Mouse (Mus musculus) mesoderm, embryonic 11.5 days (tissue): Measurements from ENCODE around the gene Syna.

Source experiments
- DNase-seq: peaks from one replicate; pipeline ENCODE4 v3.0.0-alpha.2; 2012; ENCODE audit warnings: low read depth, low spot score

Gene Syna

DNA sequence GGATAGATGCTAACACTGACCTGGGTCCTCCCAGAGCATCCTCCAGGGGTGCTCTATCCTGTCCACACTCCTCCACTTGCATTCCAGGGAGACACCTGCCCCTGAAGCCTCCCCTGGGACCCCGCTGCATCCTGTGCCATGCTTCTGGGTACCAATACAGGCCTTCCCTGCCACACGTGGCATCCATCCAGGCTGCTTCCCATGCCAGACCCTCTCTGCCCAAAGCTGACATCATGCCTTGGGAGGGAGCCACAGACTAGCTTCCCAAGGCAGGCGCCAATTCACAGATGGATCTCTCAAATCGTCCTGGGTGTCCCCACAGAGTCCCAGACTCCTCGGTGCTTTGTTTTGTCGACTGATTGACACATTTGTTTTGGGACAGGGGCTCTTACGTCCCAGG lies 29.1 kb downstream of the Syna start:
- DNase-seq = no peak

- no peak for DNase-seq
These were observed 31.5 kb downstream of the Syna start for GRCm38 (mm10) chr5:134528488-134528887.

- no peak for DNase-seq
These were observed 33.8 kb downstream of the Syna start for GRCm38 (mm10) chr5:134525971-134526711.

- DNase-seq = no peak
These were observed 36.2 kb downstream of the Syna start for GRCm38 (mm10) chr5:134523728-134524127.

- no peak for DNase-seq
These were observed 37.4 kb downstream of the Syna start for GRCm38 (mm10) chr5:134522524-134522923.

DNA sequence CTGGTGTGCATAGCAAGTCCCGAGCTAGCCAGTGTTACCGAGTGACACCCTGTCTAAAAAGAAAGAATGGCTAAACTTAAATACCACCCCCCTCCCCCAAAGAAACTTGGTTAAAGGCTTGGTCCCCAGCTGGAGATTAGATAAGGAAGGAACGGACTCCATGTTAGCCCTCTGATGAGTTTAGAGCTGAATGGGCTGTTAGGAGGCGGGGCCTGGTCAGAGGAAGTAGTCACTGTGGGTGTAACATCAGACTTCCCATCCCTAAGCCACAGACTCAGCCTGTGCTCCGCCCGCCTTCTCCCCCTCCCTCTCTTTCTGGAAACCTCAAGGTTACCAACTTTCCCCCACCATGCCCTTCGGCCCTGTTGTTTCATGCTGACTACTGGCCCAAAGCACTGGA lies 38.2 kb downstream of the Syna start:
- no peak for DNase-seq

DNA sequence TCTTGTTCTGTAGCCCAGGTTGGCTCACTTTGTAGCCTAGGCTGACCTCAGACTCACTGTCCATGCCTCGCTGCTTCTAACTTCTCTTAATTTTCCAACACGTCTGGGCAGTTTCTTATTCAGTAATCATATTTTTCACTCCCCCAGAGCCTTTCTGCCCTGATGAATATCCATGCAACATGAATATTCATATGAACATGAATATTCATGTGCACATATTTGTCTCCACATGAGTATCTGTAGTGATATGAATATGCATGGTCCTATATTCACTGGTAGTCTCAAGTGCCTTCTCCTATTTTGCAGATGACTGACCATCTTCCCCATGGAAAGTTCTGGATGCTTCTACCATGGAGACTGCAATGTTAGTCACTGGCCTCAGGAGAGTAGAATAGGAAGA lies 38.8 kb downstream of the Syna start:
- DNase-seq = no peak

GRCm38 (mm10) chr5:134520120-134520519 lies 39.9 kb downstream of the Syna start:
- DNase-seq = no peak

GRCm38 (mm10) chr5:134519471-134519870 lies 40.5 kb downstream of the Syna start:
- DNase-seq = no peak

- no peak for DNase-seq
These were observed 47.9 kb downstream of the Syna start for GRCm38 (mm10) chr5:134512086-134512485.

- no peak for DNase-seq
These were observed 49.7 kb downstream of the Syna start for GRCm38 (mm10) chr5:134510266-134510665.

DNA sequence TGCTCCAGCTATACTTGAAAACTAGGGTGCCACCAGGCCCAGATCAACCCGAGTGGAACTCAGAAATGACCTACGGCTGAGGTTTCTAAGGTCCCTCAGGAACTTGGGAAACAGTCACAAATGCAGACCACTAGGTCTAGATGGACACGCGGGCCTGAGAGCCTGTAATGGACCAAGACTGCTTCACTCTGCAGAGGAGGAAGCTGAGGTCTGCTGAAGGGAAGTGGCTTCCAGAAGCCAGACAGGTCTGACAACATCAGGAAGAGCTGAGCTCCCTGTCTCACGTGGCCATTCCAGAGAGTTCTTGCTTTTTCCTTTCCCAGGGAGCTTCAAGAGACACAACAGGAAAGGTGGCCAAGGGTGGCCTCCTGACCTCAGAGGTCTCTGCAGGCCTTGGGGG lies 51.0 kb downstream of the Syna start:
- DNase-seq = no peak
